Mouse (Mus musculus): ENCODE measurements around the gene Tifa.

DNA sequence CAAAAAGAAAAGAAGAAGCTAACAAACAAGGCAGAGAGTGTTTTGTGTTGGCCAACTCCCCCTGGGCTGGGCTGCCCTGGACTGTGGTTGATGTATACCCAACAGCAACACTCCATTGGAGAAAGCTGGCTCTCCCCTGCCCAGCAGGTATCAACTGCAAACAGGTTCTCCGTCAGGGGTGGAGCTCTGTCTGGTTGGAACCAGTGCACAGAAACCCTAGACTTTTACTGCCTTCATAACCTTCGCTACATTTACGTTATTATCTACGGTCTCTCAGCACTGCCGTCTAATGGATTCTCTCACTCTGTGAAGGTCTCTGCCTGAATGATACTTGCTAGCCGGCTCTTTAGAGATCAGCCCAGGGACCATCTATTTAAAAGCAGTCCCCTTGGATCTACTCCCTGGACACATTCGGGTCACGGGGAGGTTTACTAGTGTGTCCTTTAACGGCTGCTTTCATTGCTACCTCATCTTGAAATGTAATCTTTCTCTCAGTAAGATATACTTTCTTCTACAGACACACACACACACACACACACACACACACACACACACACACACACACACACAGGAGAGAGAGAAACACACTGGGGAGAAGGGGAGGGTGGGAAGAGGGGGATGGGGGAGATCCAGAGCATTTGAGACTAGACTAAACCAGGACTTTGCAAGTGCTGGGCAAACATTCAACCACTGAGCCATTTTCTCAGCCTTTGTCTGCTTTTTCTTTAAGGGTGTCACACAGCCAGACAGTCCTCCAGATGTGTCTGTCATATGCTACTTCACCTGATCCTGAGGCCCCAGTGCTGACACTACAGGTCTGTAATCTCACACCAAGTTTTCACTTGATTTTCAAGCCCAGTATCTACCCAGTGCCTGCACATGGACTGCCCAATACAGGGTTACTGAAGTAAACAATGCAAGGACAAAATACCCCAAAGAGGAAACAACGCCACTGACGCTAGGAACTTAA lies 29.4 kb downstream of the Tifa start:
- TF ChIP-seq POLR2A (IDR thresholded peaks at IDR 0.05; ENCODE audit: low read depth, low read length) (no peak), CTCF (IDR thresholded peaks at IDR 0.05; ENCODE audit: extremely low read depth, insufficient read depth, insufficient read length, insufficient replicate concordance) (no peak)
